Mouse (Mus musculus) lung, embryonic 16.5 days (tissue): Measurements from ENCODE around the gene Ube2k. TPM values are rescaled to one million over a fixed set of nuclear protein-coding genes. Genes with fewer than 3 reads are reported as not detected.
A peak's percentile ranks its signal among the peaks of the same experiment; 100 is the strongest.

ENCODE experiments used
- ATAC-seq: fragments of 200-750 bp; cut with Nextera tagmentation; 2 replicates; pipeline ENCODE4 v1.8.0; 2017; ENCODE audit warnings: low read depth, mild to moderate bottlenecking, moderate library complexity
- H3K27ac ChIP-seq: fragments of 300-500 bp; sonication (generic); 2 replicates; pipeline ENCODE4 v1.5.1; 2014; ENCODE audit warnings: mild to moderate bottlenecking, control low read depth, low read length
- H3K27me3 ChIP-seq: fragments of 300-500 bp; sonication (generic); 2 replicates; pipeline ENCODE4 v1.6.1; 2014; ENCODE audit warnings: low read depth, low read length, mixed read lengths; ENCODE audit not compliant: control insufficient read depth, insufficient read depth
- H3K36me3 ChIP-seq: fragments of 300-500 bp; sonication (generic); 2 replicates; pipeline ENCODE4 v1.6.1; 2014; ENCODE audit warnings: low read length; ENCODE audit not compliant: control insufficient read depth, insufficient read depth
- H3K4me1 ChIP-seq: fragments of 300-500 bp; sonication (generic); replicated peaks from 2 replicates; pipeline ENCODE4 v1.6.1; 2014; ENCODE audit warnings: low read length, mixed read lengths; ENCODE audit not compliant: control insufficient read depth, insufficient read depth
- H3K4me2 ChIP-seq: fragments of 300-500 bp; sonication (generic); 2 replicates; pipeline ENCODE4 v1.6.1; 2014; ENCODE audit warnings: low read depth, low read length, control low read depth
- H3K4me3 ChIP-seq: fragments of 300-500 bp; sonication (generic); 2 replicates; pipeline ENCODE4 v1.5.1; 2014; ENCODE audit warnings: mild to moderate bottlenecking, low read length, control low read depth
- H3K9ac ChIP-seq: fragments of 300-500 bp; sonication (generic); 2 replicates; pipeline ENCODE4 v1.6.1; 2014; ENCODE audit warnings: low read length, control low read depth
- H3K9me3 ChIP-seq: fragments of 300-500 bp; sonication (generic); 2 replicates; pipeline ENCODE4 v1.6.1; 2016; ENCODE audit warnings: low read length; ENCODE audit not compliant: control insufficient read depth
- WGBS: fragments of 180-500 bp; shearing (Covaris S2); extraction: QIAGEN DNeasy Blood & Tissue Kit; methylation state at CpG from one replicate; pipeline ENCODE4 v1.1.7; 2014; 5-methylcytosine and 5-hydroxymethylcytosine counted together
- polyA plus RNA-seq: library from polyadenylated mRNA; unstranded; fragments of >200 nt; fragmentation: Nextera tagmentation; extraction: Ambion mirVana; gene quantifications from 2 replicates; pipeline ENCODE4 v1.2.1, GENCODE M21; 2015

Ube2k gene
- polyA plus RNA-seq, 1 experiment from 2014 or later = 146 TPM

- H3K27me3 ChIP-seq = no peaks in the 10 kb centered on the region
- no peak overlapping the region for H3K9ac ChIP-seq
- no peak overlapping the region for H3K27ac ChIP-seq
- no peaks in the 10 kb centered on the region for H3K9me3 ChIP-seq
- no peak for ATAC-seq
- H3K4me3 ChIP-seq = no peak overlapping the region
- peaks cover 14% of the 10 kb centered on the region for H3K36me3 ChIP-seq
- no peak overlapping the region for H3K4me2 ChIP-seq
- 79% methylated on average over 2 of the region's 2 CpGs for WGBS
- H3K4me1 ChIP-seq = no peaks in the 10 kb centered on the region
Measured at GRCm38 (mm10) chr5:65592421-65592820, 55.4 kb downstream of the Ube2k start.

- H3K9ac ChIP-seq = no peak overlapping the region
- no peaks in the 10 kb centered on the region for H3K27me3 ChIP-seq
- H3K4me2 ChIP-seq = no peak overlapping the region
- peaks cover 6% of the 10 kb centered on the region for H3K36me3 ChIP-seq
- whole genome bisulfite sequencing = 87% methylated on average over 7 of the region's 7 CpGs
- H3K4me3 ChIP-seq = no peak overlapping the region
- H3K9me3 ChIP-seq = no peaks in the 10 kb centered on the region
- H3K4me1 ChIP-seq = no peaks in the 10 kb centered on the region
- H3K27ac ChIP-seq = no peak overlapping the region
- no peak for ATAC-seq
Measured at GRCm38 (mm10) chr5:65599681-65600080, 62.6 kb downstream of the Ube2k start.

- no peaks in the 10 kb centered on the region for H3K9me3 ChIP-seq
- H3K27me3 ChIP-seq = no peaks in the 10 kb centered on the region
- no peaks in the 10 kb centered on the region for H3K4me1 ChIP-seq
- 94% methylated on average over 1 of the region's 1 CpGs for WGBS
- no peak for ATAC-seq
- H3K36me3 ChIP-seq = peaks cover 9% of the 10 kb centered on the region; the same call in 1 of the 2 replicates
- no peak overlapping the region for H3K4me3 ChIP-seq
- no peak overlapping the region for H3K27ac ChIP-seq
- no peak overlapping the region for H3K4me2 ChIP-seq
- H3K9ac ChIP-seq = no peak overlapping the region
Measured at GRCm38 (mm10) chr5:65606820-65607219, 69.8 kb downstream of the Ube2k start.

GRCm38 (mm10) chr5:65609769-65610168, 72.7 kb downstream of the Ube2k start:
- 68% methylated on average over 5 of the region's 5 CpGs for WGBS
- H3K4me1 ChIP-seq = no peaks in the 10 kb centered on the region
- H3K4me2 ChIP-seq = no peak overlapping the region
- H3K9me3 ChIP-seq = no peaks in the 10 kb centered on the region
- H3K4me3 ChIP-seq = no peak overlapping the region
- peak; percentile 56; the same call in 1 of the 2 replicates for ATAC-seq
- no peaks in the 10 kb centered on the region for H3K27me3 ChIP-seq
- no peak overlapping the region for H3K9ac ChIP-seq
- H3K27ac ChIP-seq = no peak overlapping the region
- peaks cover 16% of the 10 kb centered on the region for H3K36me3 ChIP-seq

- 83% methylated on average over 4 of the region's 4 CpGs for WGBS
- Histone ChIP-seq H3K9me3 (no peaks in the 10 kb centered on the region), H3K27me3 (no peaks in the 10 kb centered on the region), H3K4me1 (no peaks in the 10 kb centered on the region), H3K9ac (no peak overlapping the region), H3K4me3 (no peak overlapping the region), H3K4me2 (no peak overlapping the region), H3K27ac (no peak overlapping the region), H3K36me3 (peaks cover 21% of the 10 kb centered on the region)
- no peak for ATAC-seq
Measured at GRCm38 (mm10) chr5:65610541-65610940, 73.5 kb downstream of the Ube2k start.

- no peaks in the 10 kb centered on the region for H3K9me3 ChIP-seq
- 79% methylated on average over 9 of the region's 9 CpGs for WGBS
- H3K27me3 ChIP-seq = no peaks in the 10 kb centered on the region
- H3K4me2 ChIP-seq = no peak overlapping the region
- H3K4me3 ChIP-seq = no peak overlapping the region
- H3K27ac ChIP-seq = no peak overlapping the region
- H3K4me1 ChIP-seq = no peaks in the 10 kb centered on the region
- ATAC-seq = no peak
- H3K36me3 ChIP-seq = peaks cover 29% of the 10 kb centered on the region
- no peak overlapping the region for H3K9ac ChIP-seq
Measured at GRCm38 (mm10) chr5:65613152-65613924, 76.3 kb downstream of the Ube2k start.

GRCm38 (mm10) chr5:65624340-65624739, 87.3 kb downstream of the Ube2k start:
- H3K27ac ChIP-seq = no peak overlapping the region
- H3K4me2 ChIP-seq = no peak overlapping the region
- no peak overlapping the region for H3K4me3 ChIP-seq
- no peak overlapping the region for H3K9ac ChIP-seq
- peaks cover 31% of the 10 kb centered on the region for H3K36me3 ChIP-seq
- no peaks in the 10 kb centered on the region for H3K27me3 ChIP-seq
- H3K9me3 ChIP-seq = no peaks in the 10 kb centered on the region
- H3K4me1 ChIP-seq = no peaks in the 10 kb centered on the region
- no peak for ATAC-seq

- H3K4me2 ChIP-seq = no peak overlapping the region
- H3K27me3 ChIP-seq = no peaks in the 10 kb centered on the region
- H3K4me3 ChIP-seq = no peak overlapping the region
- 96% methylated on average over 1 of the region's 1 CpGs for WGBS
- H3K9ac ChIP-seq = no peak overlapping the region
- H3K4me1 ChIP-seq = no peaks in the 10 kb centered on the region
- no peak overlapping the region for H3K27ac ChIP-seq
- ATAC-seq = no peak
- H3K9me3 ChIP-seq = no peaks in the 10 kb centered on the region
- peaks cover 42% of the 10 kb centered on the region for H3K36me3 ChIP-seq
Measured at GRCm38 (mm10) chr5:65638896-65639295, 101.9 kb downstream of the Ube2k start.
